Mouse (Mus musculus) MEL (cell line): ENCODE data around the gene Unc93b1. TPM values are rescaled to one million over a fixed set of nuclear protein-coding genes. Genes with fewer than 3 reads are reported as not detected.

ENCODE experiments used
- DNase-seq: peaks from one replicate; pipeline ENCODE4 v3.0.0; 2011; ENCODE audit warnings: low read depth, low spot score
- H3K27ac ChIP-seq: 2 replicates; pipeline ENCODE4 v1.5.1; 2012; ENCODE audit warnings: low read depth, mild to moderate bottlenecking, control low read depth, low read length, moderate library complexity; ENCODE audit not compliant: control insufficient read depth
- H3K27me3 ChIP-seq, 2 experiments: fragments of 150-350 bp in 1 of 2; sonication (generic) in 1 of 2; 2 replicates each; pipeline ENCODE4 v1.6.1; 2012; ENCODE audit warnings: low read length in 2 of 2, mild to moderate bottlenecking in 2 of 2, improper control_type of control experiment in 1 of 2, moderate library complexity in 1 of 2; ENCODE audit not compliant: insufficient read depth in 2 of 2, control insufficient read depth in 1 of 2
- H3K36me3 ChIP-seq, 2 experiments: 2 replicates each; pipeline ENCODE4 v1.6.1; 2012 to 2014; ENCODE audit warnings: low read length in 2 of 2, improper control_type of control experiment in 1 of 2, inconsistent platforms in 1 of 2, mild to moderate bottlenecking in 1 of 2; ENCODE audit not compliant: insufficient read depth in 2 of 2, control insufficient read depth in 1 of 2
- H3K4me1 ChIP-seq, 2 experiments: fragments of 150-350 bp in 1 of 2; sonication (generic) in 1 of 2; 2 replicates each; pipeline ENCODE4 v1.6.1; 2012; ENCODE audit warnings: low read length in 2 of 2, improper control_type of control experiment in 1 of 2, mild to moderate bottlenecking in 1 of 2; ENCODE audit not compliant: insufficient read depth in 2 of 2, control insufficient read depth in 1 of 2
- H3K4me3 ChIP-seq, 2 experiments: fragments of 150-350 bp in 1 of 2; sonication (generic) in 1 of 2; 2 replicates each; pipeline ENCODE4 v1.5.1; 2012; ENCODE audit warnings: low read depth in 2 of 2, low read length in 2 of 2, mild to moderate bottlenecking in 2 of 2, moderate library complexity in 2 of 2, control low read depth in 1 of 2, improper control_type of control experiment in 1 of 2; ENCODE audit not compliant: control insufficient read depth in 1 of 2, insufficient read depth in 1 of 2
- H3K79me2 ChIP-seq: 2 replicates; pipeline ENCODE4 v1.6.1; 2012; ENCODE audit warnings: mild to moderate bottlenecking, low read length, moderate library complexity; ENCODE audit not compliant: control insufficient read depth, poor library complexity, insufficient read depth
- H3K9ac ChIP-seq: 2 replicates; pipeline ENCODE4 v1.6.1; 2012; ENCODE audit warnings: low read depth, mild to moderate bottlenecking, control low read depth, low read length, moderate library complexity; ENCODE audit not compliant: control insufficient read depth, poor library complexity, severe bottlenecking
- H3K9me3 ChIP-seq: fragments of 150-350 bp; sonication (generic); replicated peaks from 2 replicates; pipeline ENCODE4 v1.6.1; 2012; ENCODE audit warnings: mild to moderate bottlenecking, low read length, improper control_type of control experiment, moderate library complexity; ENCODE audit not compliant: insufficient read depth
- BHLHE40 ChIP-seq: IDR thresholded peaks from 2 replicates; pipeline ENCODE4 v1.6.1; 2012; ENCODE audit warnings: low read depth, mild to moderate bottlenecking, inconsistent platforms, low read length, improper control_type of control experiment, borderline replicate concordance
- CHD2 ChIP-seq: IDR thresholded peaks from 2 replicates; pipeline ENCODE4 v1.6.1; 2011; ENCODE audit warnings: low read length, improper control_type of control experiment
- CTCF ChIP-seq, 3 experiments: IDR thresholded peaks in 2 of 3; conservative IDR thresholded peaks in 1 of 3; 2 replicates each; pipeline ENCODE4 v1.5.1; 2011 to 2012; ENCODE audit warnings: low read length in 3 of 3, low read depth in 2 of 3, mild to moderate bottlenecking in 2 of 3, improper control_type of control experiment in 1 of 3, inconsistent platforms in 1 of 3, mixed read lengths in 1 of 3, moderate library complexity in 1 of 3; ENCODE audit not compliant: control insufficient read depth in 1 of 3, insufficient read depth in 1 of 3, poor library complexity in 1 of 3, severe bottlenecking in 1 of 3
- E2F4 ChIP-seq: IDR thresholded peaks from 2 replicates; pipeline ENCODE4 v1.6.1; 2011; ENCODE audit warnings: low read depth, low read length, improper control_type of control experiment, borderline replicate concordance
- ELF1 ChIP-seq: IDR thresholded peaks from 2 replicates; pipeline ENCODE4 v1.6.1; 2014; ENCODE audit warnings: low read depth, mild to moderate bottlenecking, inconsistent platforms, low read length, improper control_type of control experiment, moderate library complexity
- EP300 ChIP-seq, 2 experiments: IDR thresholded peaks; 2 replicates each; pipeline ENCODE4 v1.6.1; 2011; ENCODE audit warnings: improper control_type of control experiment in 2 of 2, low read length in 2 of 2, low read depth in 1 of 2, mild to moderate bottlenecking in 1 of 2
- ETS1 ChIP-seq: IDR thresholded peaks from 2 replicates; pipeline ENCODE4 v1.6.1; 2012; ENCODE audit warnings: low read depth, mild to moderate bottlenecking, inconsistent platforms, low read length, improper control_type of control experiment, moderate library complexity
- GABPA ChIP-seq: IDR thresholded peaks from 2 replicates; pipeline ENCODE4 v1.6.1; 2012; ENCODE audit warnings: low read depth, mild to moderate bottlenecking, inconsistent platforms, low read length, improper control_type of control experiment, moderate library complexity
- GATA1 ChIP-seq: IDR thresholded peaks from 2 replicates; pipeline ENCODE4 v1.6.1; 2011; ENCODE audit warnings: low read depth, low read length, improper control_type of control experiment
- HCFC1 ChIP-seq: IDR thresholded peaks from 2 replicates; pipeline ENCODE4 v1.6.1; 2012; ENCODE audit warnings: low read depth, mild to moderate bottlenecking, inconsistent platforms, low read length, improper control_type of control experiment, moderate library complexity
- JUND ChIP-seq: IDR thresholded peaks from 2 replicates; pipeline ENCODE4 v1.6.1; 2011; ENCODE audit warnings: low read depth, mild to moderate bottlenecking, improper control_type of control experiment, low read length
- MAFK ChIP-seq: IDR thresholded peaks from 2 replicates; pipeline ENCODE4 v1.6.1; 2011; ENCODE audit warnings: low read depth, mild to moderate bottlenecking, low read length, improper control_type of control experiment, borderline replicate concordance
- MAX ChIP-seq: IDR thresholded peaks from 2 replicates; pipeline ENCODE4 v1.6.1; 2011; ENCODE audit warnings: low read length, improper control_type of control experiment
- MAZ ChIP-seq: IDR thresholded peaks from 2 replicates; pipeline ENCODE4 v1.6.1; 2012; ENCODE audit warnings: low read depth, mild to moderate bottlenecking, inconsistent platforms, low read length, improper control_type of control experiment
- MEF2A ChIP-seq: IDR thresholded peaks from 2 replicates; pipeline ENCODE4 v1.6.1; 2014; ENCODE audit warnings: low read depth, mild to moderate bottlenecking, inconsistent platforms, low read length, improper control_type of control experiment; ENCODE audit not compliant: poor library complexity, insufficient replicate concordance, severe bottlenecking; ENCODE audit errors: extremely low read depth
- MYB ChIP-seq: IDR thresholded peaks from 2 replicates; pipeline ENCODE4 v1.6.1; 2011; ENCODE audit warnings: mild to moderate bottlenecking, low read depth, low read length, improper control_type of control experiment
- NELFE ChIP-seq: IDR thresholded peaks from 2 replicates; pipeline ENCODE4 v1.6.1; 2011; ENCODE audit warnings: low read depth, low read length, improper control_type of control experiment
- NRF1 ChIP-seq: IDR thresholded peaks from 2 replicates; pipeline ENCODE4 v1.6.1; 2014; ENCODE audit warnings: low read depth, mild to moderate bottlenecking, inconsistent platforms, low read length, improper control_type of control experiment, moderate library complexity; ENCODE audit not compliant: poor library complexity, insufficient read depth, severe bottlenecking
- POLR2AphosphoS5 ChIP-seq: IDR thresholded peaks from 2 replicates; pipeline ENCODE4 v1.6.1; 2012; ENCODE audit warnings: low read depth, borderline replicate concordance, mild to moderate bottlenecking, inconsistent platforms, low read length, moderate library complexity, mixed read lengths
- SIN3A ChIP-seq: IDR thresholded peaks from 2 replicates; pipeline ENCODE4 v1.6.1; 2012; ENCODE audit warnings: low read length, improper control_type of control experiment, inconsistent platforms
- SMC3 ChIP-seq: IDR thresholded peaks from 2 replicates; pipeline ENCODE4 v1.6.1; 2011; ENCODE audit warnings: low read depth, low read length, improper control_type of control experiment
- TBP ChIP-seq: IDR thresholded peaks from 2 replicates; pipeline ENCODE4 v1.8.0; 2011; ENCODE audit warnings: low read depth, low read length, improper control_type of control experiment
- TCF12 ChIP-seq: IDR thresholded peaks from 2 replicates; pipeline ENCODE4 v1.6.1; 2014; ENCODE audit warnings: low read depth, mild to moderate bottlenecking, inconsistent platforms, low read length, improper control_type of control experiment, moderate library complexity
- UBTF ChIP-seq: IDR thresholded peaks from 2 replicates; pipeline ENCODE4 v1.6.1; 2012; ENCODE audit warnings: low read depth, mild to moderate bottlenecking, inconsistent platforms, low read length, improper control_type of control experiment, moderate library complexity, borderline replicate concordance; ENCODE audit not compliant: insufficient read depth
- USF1 ChIP-seq: IDR thresholded peaks from 2 replicates; pipeline ENCODE4 v1.6.1; 2014; ENCODE audit warnings: low read depth, mild to moderate bottlenecking, inconsistent platforms, low read length, improper control_type of control experiment, moderate library complexity
- USF2 ChIP-seq, 2 experiments: IDR thresholded peaks; 2 replicates each; pipeline ENCODE4 v1.6.1; 2011 to 2012; ENCODE audit warnings: improper control_type of control experiment in 2 of 2, low read length in 2 of 2, borderline replicate concordance in 1 of 2, inconsistent platforms in 1 of 2, low read depth in 1 of 2, mild to moderate bottlenecking in 1 of 2; ENCODE audit not compliant: insufficient read depth in 1 of 2
- ZKSCAN1 ChIP-seq: IDR thresholded peaks from 2 replicates; pipeline ENCODE4 v1.6.1; 2012; ENCODE audit warnings: low read depth, mild to moderate bottlenecking, inconsistent platforms, low read length, improper control_type of control experiment, moderate library complexity
- ZNF384 ChIP-seq: IDR thresholded peaks from 2 replicates; pipeline ENCODE4 v1.6.1; 2012; ENCODE audit warnings: low read depth, mild to moderate bottlenecking, inconsistent platforms, low read length, improper control_type of control experiment
- polyA plus RNA-seq, 2 experiments: library from polyadenylated mRNA; stranded (reverse) in 1 of 2; unstranded in 1 of 2; fragments of >175 nt in 1 of 2; fragments of >200 nt in 1 of 2; gene quantifications; 2 replicates each; pipeline versions ENCODE4 v1.2.1 to v1.2.4; 2012; ENCODE audit warnings: low replicate concordance in 2 of 2, low read depth in 1 of 2; ENCODE audit not compliant: insufficient read length in 2 of 2, insufficient read depth in 1 of 2, missing spikeins in 1 of 2
- total RNA-seq: library from RNA; depleted of rRNA; stranded (reverse); fragments of 300-350 nt; gene quantifications from 2 replicates; pipeline ENCODE4 v1.2.3, GENCODE M21; 2012

Gene Unc93b1
- total and polyA plus RNA-seq, 3 experiments, result 4.7 to 8.2 TPM; not detected in 1

GRCm38 (mm10) chr19:3992416-3992815 lies 57.4 kb downstream of the Unc93b1 start, which contains the start of gene Tbx10:
TSS of gene Tbx10 (plus strand) at chr19:3992752.
- no peak for DNase-seq
- Histone ChIP-seq H3K9ac (no peak within 1 kb of the TSS), H3K4me1 (no peaks in the 10 kb centered on the region), H3K36me3 (no peaks in the 10 kb centered on the region), H3K27me3 (peaks cover 3 to 8% of the 10 kb centered on the region in 2 experiments), H3K4me3 (no peak within 1 kb of the TSS), H3K79me2 (no peaks in the 10 kb centered on the region), H3K27ac (no peak within 1 kb of the TSS), H3K9me3 (no peaks in the 10 kb centered on the region)
- TF ChIP-seq ZNF384, result no peak
- TF ChIP-seq SMC3, result no peak
- TF ChIP-seq ELF1, result no peak
- TF ChIP-seq MAFK, result no peak
- TF ChIP-seq TBP, result no peak
- no peak for TF ChIP-seq SIN3A
- TF ChIP-seq MEF2A, result no peak
- TF ChIP-seq CTCF (IDR thresholded peaks at IDR 0.05 in 2 of 3, conservative IDR thresholded peaks at IDR 0.05 in 1 of 3; ENCODE audit: control insufficient read depth in 1 of 3, insufficient read depth in 1 of 3, low read depth in 2 of 3, low read length in 3 of 3, poor library complexity in 1 of 3, severe bottlenecking in 1 of 3), result no peak
- TF ChIP-seq NELFE, result no peak
- TF ChIP-seq NRF1, result no peak
- TF ChIP-seq HCFC1, result no peak
- no peak for TF ChIP-seq TCF12
- no peak for TF ChIP-seq UBTF
- TF ChIP-seq BHLHE40, result no peak
- no peak for TF ChIP-seq MAZ

GRCm38 (mm10) chr19:3994932-3995331 lies 59.9 kb downstream of the Unc93b1 start:
- Histone ChIP-seq H3K9ac (no peak overlapping the region), H3K27me3 (peaks cover 3 to 8% of the 10 kb centered on the region in 2 experiments), H3K9me3 (no peaks in the 10 kb centered on the region), H3K4me1 (peaks cover 0 to 9% of the 10 kb centered on the region in 2 experiments; a peak in 2 of 4 replicates), H3K4me3 (no peak overlapping the region), H3K27ac (no peak overlapping the region), H3K36me3 (peaks cover 0 to 5% of the 10 kb centered on the region in 2 experiments; a peak in 2 of 4 replicates), H3K79me2 (no peaks in the 10 kb centered on the region)
- DNase-seq, result no peak
- TF ChIP-seq MYB, result no peak
- no peak for TF ChIP-seq ELF1
- TF ChIP-seq TBP, result no peak
- TF ChIP-seq POLR2AphosphoS5, result no peak
- TF ChIP-seq JUND, result no peak
- TF ChIP-seq ETS1, result no peak
- TF ChIP-seq SMC3, result no peak
- no peak for TF ChIP-seq ZKSCAN1
- TF ChIP-seq E2F4, result no peak
- TF ChIP-seq USF2 (IDR thresholded peaks at IDR 0.05; ENCODE audit: borderline replicate concordance in 1 of 2, insufficient read depth in 1 of 2, low read depth in 1 of 2, low read length in 2 of 2), result no peak
- no peak for TF ChIP-seq GABPA
- no peak for TF ChIP-seq CHD2
- no peak for TF ChIP-seq CTCF (IDR thresholded peaks at IDR 0.05 in 2 of 3, conservative IDR thresholded peaks at IDR 0.05 in 1 of 3; ENCODE audit: control insufficient read depth in 1 of 3, insufficient read depth in 1 of 3, low read depth in 2 of 3, low read length in 3 of 3, poor library complexity in 1 of 3, severe bottlenecking in 1 of 3)
- no peak for TF ChIP-seq EP300 (IDR thresholded peaks at IDR 0.05; ENCODE audit: low read depth in 1 of 2, low read length in 2 of 2)
- no peak for TF ChIP-seq GATA1
- TF ChIP-seq ZNF384, result no peak
- TF ChIP-seq USF1, result no peak
- TF ChIP-seq NELFE, result no peak
- TF ChIP-seq MAX, result no peak
